ENCODE assay signal across 19 mouse cellular contexts in genomic region chr17:88362404-88362803, GRCm38 (mm10).
"Had no signal": no experiment of that assay in that cellular context is flagged by ENCODE, and none has a peak within 500 bp of the region (broad histone marks: within the 10 kb centered on the region; RNA-seq: fewer than 3 reads in every experiment).

No protein-coding gene starts in this region.

- H3K4me3 ChIP-seq: liver, embryonic 13.5 days; liver, embryonic 15.5 days; lung, embryonic 15.5 days; megakaryocyte, embryonic 14.5 days; midbrain, embryonic 13.5 days; midbrain, embryonic 15.5 days; neural tube, embryonic 12.5 days; stomach, embryonic 15.5 days had no signal

- H3K27me3 ChIP-seq: liver, embryonic 13.5 days; liver, embryonic 15.5 days; lung, embryonic 15.5 days; megakaryocyte, embryonic 14.5 days; midbrain, embryonic 13.5 days; midbrain, embryonic 15.5 days; neural tube, embryonic 12.5 days; stomach, embryonic 15.5 days had no signal

- ATAC-seq: liver, postnatal 0 days; lung, postnatal 0 days; midbrain, embryonic 13.5 days; midbrain, embryonic 15.5 days had no signal

- H3K27ac ChIP-seq: liver, embryonic 13.5 days; liver, embryonic 15.5 days; lung, embryonic 15.5 days; macrophage; midbrain, embryonic 13.5 days; midbrain, embryonic 15.5 days; neural tube, embryonic 12.5 days; stomach, embryonic 15.5 days had no signal

- H3K9me3 ChIP-seq: liver, embryonic 13.5 days; liver, embryonic 15.5 days; lung, embryonic 15.5 days; midbrain, embryonic 13.5 days; midbrain, embryonic 15.5 days; neural tube, embryonic 12.5 days; stomach, embryonic 15.5 days had no signal

- H3K36me3 ChIP-seq: liver, embryonic 13.5 days; liver, embryonic 15.5 days; lung, embryonic 15.5 days; midbrain, embryonic 13.5 days; midbrain, embryonic 15.5 days; neural tube, embryonic 12.5 days; stomach, embryonic 15.5 days had no signal

- H3K9ac ChIP-seq: liver, embryonic 13.5 days; liver, embryonic 15.5 days; liver, postnatal 0 days; lung, embryonic 15.5 days; midbrain, embryonic 13.5 days; midbrain, embryonic 15.5 days; neural tube, embryonic 12.5 days; stomach, embryonic 15.5 days had no signal

- DNase-seq: liver, embryonic 13.5 days; liver, postnatal 0 days; lung, adult 2 months; lung, postnatal 14 days; lung, postnatal 36 days; right cerebral cortex, postnatal 14 days; thymus, adult 18-20 months; thymus, postnatal 25 days; thymus, postnatal 4 days had no signal

- H3K4me2 ChIP-seq: liver, embryonic 13.5 days; liver, embryonic 15.5 days; lung, embryonic 15.5 days; midbrain, embryonic 11.5 days; midbrain, embryonic 13.5 days; midbrain, embryonic 15.5 days; neural tube, embryonic 12.5 days; stomach, embryonic 15.5 days had no signal

- H3K4me1 ChIP-seq: liver, embryonic 13.5 days; liver, embryonic 15.5 days; lung, embryonic 15.5 days; megakaryocyte, embryonic 14.5 days; midbrain, embryonic 13.5 days; midbrain, embryonic 15.5 days; neural tube, embryonic 12.5 days; stomach, embryonic 15.5 days had no signal
